In genomic region chr5:137293839-137294743, GRCm38 (mm10) we compare ENCODE assay signal across 8 mouse cellular contexts. TPM values are rescaled to one million over a fixed set of nuclear protein-coding genes. Genes with fewer than 3 reads are reported as not detected.
DNase-seq lines count a peak whose midpoint lies in the region; ATAC-seq lines count a peak whose summit lies in the region.

TSS of gene Ufsp1 (plus strand) at chr5:137294629.

- DNase-seq in CD4-positive, CD25-positive, alpha-beta regulatory T cell, adult 2 months (ENCODE audit: low read depth, low spot score): peak; percentile 96
- DNase-seq in fat pad, adult 2 months (ENCODE audit: extremely low read depth, low read depth, low spot score): peak; percentile 47
- peak; percentile 97 for DNase-seq in kidney, postnatal 10 days
- peak; percentile 84 to 90 for DNase-seq in natural killer cell, adult 2 months (ENCODE audit: low spot score in 2 of 2)

- peaks cover 41% of the 10 kb centered on the region for H3K36me3 ChIP-seq in heart, embryonic 13.5 days
- H3K36me3 ChIP-seq in liver, embryonic 12.5 days: peaks cover 54% of the 10 kb centered on the region
- peaks cover 39% of the 10 kb centered on the region for H3K36me3 ChIP-seq in stomach, embryonic 15.5 days

- H3K9me3 ChIP-seq in heart, embryonic 13.5 days: no peaks in the 10 kb centered on the region
- H3K9me3 ChIP-seq in liver, embryonic 12.5 days (replicated peaks): no peaks in the 10 kb centered on the region
- no peaks in the 10 kb centered on the region for H3K9me3 ChIP-seq in stomach, embryonic 15.5 days

- WGBS in heart, embryonic 13.5 days: under 1% methylated on average over 52 of the region's 52 CpGs
- under 1% methylated on average over 52 of the region's 52 CpGs for WGBS in liver, embryonic 12.5 days (ENCODE audit: insufficient replicate concordance)
- under 1% methylated on average over 51 of the region's 52 CpGs for WGBS in stomach, embryonic 15.5 days

- peak within 1 kb of the TSS; percentile 94 for H3K9ac ChIP-seq in heart, embryonic 13.5 days
- peak within 1 kb of the TSS; percentile 91 for H3K9ac ChIP-seq in liver, embryonic 12.5 days
- peak within 1 kb of the TSS; percentile 73 for H3K9ac ChIP-seq in stomach, embryonic 15.5 days

- peak within 1 kb of the TSS; percentile 65 for H3K27ac ChIP-seq in brown adipose tissue, adult 24 weeks (replicated peaks; ENCODE audit: low read depth, low read length)
- H3K27ac ChIP-seq in heart, embryonic 13.5 days (replicated peaks): peak within 1 kb of the TSS; percentile 94
- peak within 1 kb of the TSS; percentile 100 for H3K27ac ChIP-seq in liver, embryonic 12.5 days
- peak within 1 kb of the TSS; percentile 98 for H3K27ac ChIP-seq in stomach, embryonic 15.5 days

- peak; percentile 88 for ATAC-seq in heart, embryonic 13.5 days (ENCODE audit: extremely low read depth, insufficient number of reproducible peaks, low FRiP score, low TSS enrichment)
- ATAC-seq in liver, embryonic 12.5 days: peak; percentile 76
- peak; percentile 89 for ATAC-seq in stomach, embryonic 15.5 days (ENCODE audit: insufficient read depth, low FRiP score, low read depth)

- H3K4me1 ChIP-seq in brown adipose tissue, adult 24 weeks (ENCODE audit: control insufficient read depth, insufficient read depth, insufficient read length, low read length): no peaks in the 10 kb centered on the region; the same call in 1 of the 2 replicates
- peaks cover 44% of the 10 kb centered on the region for H3K4me1 ChIP-seq in heart, embryonic 13.5 days
- peaks cover 67% of the 10 kb centered on the region for H3K4me1 ChIP-seq in liver, embryonic 12.5 days
- H3K4me1 ChIP-seq in stomach, embryonic 15.5 days: peaks cover 24% of the 10 kb centered on the region

- peak within 1 kb of the TSS; percentile 100 for H3K4me2 ChIP-seq in heart, embryonic 13.5 days
- peak within 1 kb of the TSS; percentile 100 for H3K4me2 ChIP-seq in liver, embryonic 12.5 days
- peak within 1 kb of the TSS; percentile 99 for H3K4me2 ChIP-seq in stomach, embryonic 15.5 days

- H3K27me3 ChIP-seq in heart, embryonic 13.5 days (replicated peaks): peaks cover 36% of the 10 kb centered on the region
- peaks cover 17% of the 10 kb centered on the region for H3K27me3 ChIP-seq in liver, embryonic 12.5 days (replicated peaks)
- peaks cover 14% of the 10 kb centered on the region for H3K27me3 ChIP-seq in stomach, embryonic 15.5 days (replicated peaks)

- H3K4me3 ChIP-seq in brown adipose tissue, adult 24 weeks (ENCODE audit: insufficient read depth, low read depth, low read length): peak within 1 kb of the TSS; percentile 70
- H3K4me3 ChIP-seq in heart, embryonic 13.5 days: peak within 1 kb of the TSS; percentile 70
- H3K4me3 ChIP-seq in liver, embryonic 12.5 days: peak within 1 kb of the TSS; percentile 77
- peak within 1 kb of the TSS; percentile 61 for H3K4me3 ChIP-seq in stomach, embryonic 15.5 days (replicated peaks)

RNA-seq across cellular contexts. Expression of gene Ufsp1, which starts in this region (rescaled TPM):
- polyA plus RNA-seq in brown adipose tissue, adult 24 weeks (2012; ENCODE audit: insufficient read depth, insufficient read length, missing spikeins): 7.4 and 11.4 TPM in 2 replicates
- polyA plus RNA-seq in heart, embryonic 13.5 days (2015; fragmentation: Nextera tagmentation; extraction: Ambion mirVana): 8.1 and 8.8 TPM in 2 replicates
- polyA plus RNA-seq in liver, embryonic 12.5 days (2016; fragmentation: Nextera tagmentation; extraction: Ambion mirVana): 11.9 and 12.5 TPM in 2 replicates
- polyA plus RNA-seq in stomach, embryonic 15.5 days (2015; fragmentation: Nextera tagmentation; extraction: Ambion mirVana): 7.8 and 8.7 TPM in 2 replicates

Comparison
In these comparisons a context has a peak if more than half of its experiments do, and no peak if none do; other contexts are left out.
1. Peak in every context shown above with its lines: DNase-seq, ATAC-seq, H3K4me3 ChIP-seq and H3K27ac ChIP-seq.
2. DNase-seq: peak in every context shown above with its lines; median percentile 97 in kidney, postnatal 10 days; 96 in CD4-positive, CD25-positive, alpha-beta regulatory T cell, adult 2 months; 87 in natural killer cell, adult 2 months; 47 in fat pad, adult 2 months.